In genomic region chr11:30761891-30762290, GRCm38 (mm10) we compare ENCODE assay signal across 13 mouse cellular contexts.
"Had no signal": no experiment of that assay in that cellular context is flagged by ENCODE, and none has a peak within 500 bp of the region (broad histone marks: within the 10 kb centered on the region; RNA-seq: fewer than 3 reads in every experiment).

No protein-coding gene starts in this region.

- H3K4me3 ChIP-seq: lung, embryonic 15.5 days; megakaryocyte, embryonic 14.5 days; midbrain, embryonic 13.5 days; midbrain, embryonic 15.5 days; neural tube, embryonic 12.5 days had no signal

- H3K27me3 ChIP-seq: lung, embryonic 15.5 days; midbrain, embryonic 13.5 days; midbrain, embryonic 15.5 days; neural tube, embryonic 12.5 days had no signal

- DNase-seq: lung, adult 2 months; lung, postnatal 14 days; lung, postnatal 36 days; right cerebral cortex, postnatal 14 days; thymus, adult 18-20 months; thymus, postnatal 14 days; thymus, postnatal 36 days had no signal

- H3K27ac ChIP-seq: lung, embryonic 15.5 days; macrophage; midbrain, embryonic 13.5 days; midbrain, embryonic 15.5 days; neural tube, embryonic 12.5 days had no signal

- H3K4me1 ChIP-seq: lung, embryonic 15.5 days; megakaryocyte, embryonic 14.5 days; midbrain, embryonic 13.5 days; midbrain, embryonic 15.5 days; neural tube, embryonic 12.5 days had no signal

- H3K9ac ChIP-seq: lung, embryonic 15.5 days; midbrain, embryonic 13.5 days; midbrain, embryonic 15.5 days; neural tube, embryonic 12.5 days had no signal

- H3K9me3 ChIP-seq: lung, embryonic 15.5 days; midbrain, embryonic 13.5 days; midbrain, embryonic 15.5 days; neural tube, embryonic 12.5 days had no signal

- H3K36me3 ChIP-seq: lung, embryonic 15.5 days; midbrain, embryonic 13.5 days; midbrain, embryonic 15.5 days; neural tube, embryonic 12.5 days had no signal
